Mouse (Mus musculus) left cerebral cortex, adult 11 months (tissue): ENCODE results near the gene Olfr698.
"Not testable (repeated sequence)": the region's sequence is repeated elsewhere in the genome, so short reads cannot be mapped to it uniquely, and the experiment has no call there.

Source experiments
- DNase-seq: peaks from one replicate; pipeline ENCODE4 v3.0.0; 2022; ENCODE audit warnings: low spot score

Gene Olfr698

GRCm38 (mm10) chr7:106755297-106755696 is at the start of gene Olfr698:
Olfr698 (minus strand) TSS chr7:106755397.
- no peak for DNase-seq

- no peak for DNase-seq
These were observed 37.9 kb upstream of the Olfr698 start, which contains the start of gene Olfr699 for GRCm38 (mm10) chr7:106793098-106793497. Olfr699 (minus strand) TSS chr7:106793198.

DNA sequence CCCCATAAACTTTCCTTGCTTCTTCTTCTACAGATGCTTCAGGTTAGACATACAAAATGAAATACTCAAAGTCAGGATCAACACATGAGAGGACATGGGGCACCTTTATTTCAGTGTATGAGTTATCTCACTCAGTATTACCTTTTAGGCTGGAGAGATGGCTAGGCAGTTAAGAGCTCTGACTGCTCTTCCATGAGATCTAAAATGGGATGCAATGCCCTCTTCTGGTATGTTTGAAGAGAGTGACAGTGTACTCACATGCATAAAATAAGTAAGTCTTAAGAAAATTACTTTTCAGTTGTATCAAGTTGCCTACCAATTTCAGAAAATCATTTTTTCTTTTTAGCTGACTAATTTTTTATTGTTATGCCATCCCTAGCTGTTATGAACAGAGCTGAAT is 33.1 kb upstream of the Olfr698 start:
- no peak for DNase-seq

DNA sequence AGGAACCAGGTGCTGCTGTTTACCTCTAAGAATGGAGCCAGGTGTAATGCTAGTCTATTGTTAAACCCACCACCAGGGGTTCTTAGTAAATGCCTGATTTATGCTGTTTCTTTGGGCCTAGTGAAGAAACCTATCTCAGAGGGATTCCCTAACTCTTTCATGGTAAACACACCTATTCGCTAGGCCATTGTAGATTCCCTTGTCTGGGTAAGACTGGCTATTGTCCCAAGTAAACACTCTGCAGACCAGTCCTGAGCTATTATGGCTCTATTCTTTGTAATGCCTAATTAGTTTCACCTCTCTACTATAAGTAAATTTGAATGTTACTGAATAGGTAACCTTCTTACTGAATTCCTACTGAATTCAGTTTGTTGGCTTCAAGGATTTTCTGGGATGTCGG is 5.8 kb upstream of the Olfr698 start:
- DNase-seq, result not testable (repeated sequence)

DNA sequence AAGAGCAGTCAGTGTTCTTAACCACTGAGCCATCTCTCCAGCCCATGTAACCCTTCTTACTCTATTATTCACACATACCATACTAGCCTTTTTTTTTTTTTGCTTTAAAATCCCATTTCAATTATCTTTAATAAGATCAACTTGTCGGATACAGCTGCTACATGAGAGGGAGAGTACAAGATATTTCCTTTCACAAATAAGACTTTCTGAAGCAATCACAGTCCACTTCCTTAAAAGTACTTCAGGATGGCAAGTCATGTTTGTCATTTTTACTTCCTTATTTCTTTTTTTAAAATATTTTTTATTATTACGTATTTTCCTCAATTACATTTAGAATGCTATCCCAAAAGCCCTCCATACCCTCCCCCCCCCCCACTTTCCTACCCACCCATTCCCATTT is 3.6 kb upstream of the Olfr698 start:
- DNase-seq, result no peak

GRCm38 (mm10) chr7:106745811-106746210 is 9.4 kb downstream of the Olfr698 start:
- DNase-seq, result no peak

DNA sequence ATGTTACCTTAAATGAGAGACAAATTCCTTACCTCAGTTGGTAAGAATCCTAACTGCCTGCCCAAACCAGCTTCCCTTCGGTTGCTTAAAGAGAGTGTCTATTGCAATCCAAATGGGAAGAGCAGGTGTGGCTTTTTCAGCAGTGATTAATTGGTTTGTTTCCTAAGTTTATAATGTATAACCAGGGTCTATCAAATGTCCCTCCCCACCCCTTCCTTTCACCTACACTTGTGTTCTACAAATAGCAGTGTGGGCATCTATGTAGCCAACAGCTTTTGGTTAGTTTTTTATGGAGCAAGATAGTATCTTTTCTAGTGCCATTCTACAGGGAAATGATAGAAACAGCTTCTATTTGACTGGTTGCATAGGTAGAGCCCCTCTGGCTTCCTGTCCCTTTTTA is 12.9 kb downstream of the Olfr698 start, which contains the start of gene Olfr697:
Gene Olfr697, minus strand, starts transcription at position 101 of the 400 bp plus-strand sequence.
- no peak for DNase-seq

DNA sequence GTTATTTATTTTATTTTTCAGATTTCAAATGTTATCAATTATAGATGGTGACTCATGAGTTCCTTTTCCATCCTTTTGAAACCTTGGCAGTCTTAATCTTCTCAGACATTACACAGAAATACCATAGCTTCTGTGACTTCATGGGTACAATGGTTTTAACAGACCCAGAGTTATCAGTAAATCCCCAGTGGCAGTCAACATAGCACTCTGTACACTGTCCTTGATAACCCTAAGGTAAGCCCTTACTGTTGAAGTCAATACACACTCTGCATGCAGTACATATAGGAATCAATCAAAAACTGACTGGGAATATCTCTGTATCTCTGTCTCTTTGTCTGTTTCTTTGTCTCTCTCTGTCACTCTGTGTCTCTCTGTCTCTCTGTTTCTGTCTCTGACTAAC is 18.2 kb downstream of the Olfr698 start:
- no peak for DNase-seq

GRCm38 (mm10) chr7:106733717-106734116 is 21.5 kb downstream of the Olfr698 start:
- no peak for DNase-seq

DNA sequence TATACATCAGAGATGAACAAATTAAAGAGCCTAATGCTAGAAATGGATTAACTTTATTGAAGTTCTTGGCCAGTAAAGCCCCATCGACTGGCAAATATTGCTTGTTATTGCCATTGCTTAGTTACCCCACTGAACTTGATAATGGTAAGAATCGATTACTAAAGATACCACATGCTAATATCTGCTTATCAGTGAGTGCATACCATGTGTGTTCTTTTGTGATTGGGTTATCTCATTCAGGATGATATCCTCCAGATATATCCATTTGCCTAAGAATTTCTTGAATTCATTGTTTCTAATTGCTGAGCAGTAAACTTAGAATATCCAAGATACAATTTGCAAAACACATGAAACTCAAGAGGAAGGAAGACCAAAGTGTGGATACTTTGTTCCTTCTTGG is 29.5 kb downstream of the Olfr698 start:
- DNase-seq, result not testable (repeated sequence)

GRCm38 (mm10) chr7:106716296-106716695 is 38.9 kb downstream of the Olfr698 start, which contains the start of gene Olfr695:
Olfr695 (minus strand) TSS chr7:106716396.
- no peak for DNase-seq

- DNase-seq, result no peak
These were observed 43.7 kb downstream of the Olfr698 start for GRCm38 (mm10) chr7:106711463-106711862.

GRCm38 (mm10) chr7:106707705-106708104 is 47.5 kb downstream of the Olfr698 start:
- DNase-seq, result not testable (repeated sequence)
